Mouse (Mus musculus): ENCODE measurements around the gene Vamp1.

GRCm38 (mm10) chr6:125267469-125267868, 52.1 kb downstream of the Vamp1 start:
- TF ChIP-seq CTCF (conservative IDR thresholded peaks at IDR 0.05; ENCODE audit: insufficient read depth, insufficient read length, low read depth, low read length) = no peak
- TF ChIP-seq POLR2A (IDR thresholded peaks at IDR 0.05; ENCODE audit: low read depth, low read length) = no peak
